Mouse (Mus musculus) adrenal gland, postnatal 4 days (tissue): Measurements from ENCODE around the gene Gm4141. TPM values are rescaled to one million over a fixed set of nuclear protein-coding genes. Genes with fewer than 3 reads are reported as not detected.
"Not testable (repeated sequence)": the region's sequence is repeated elsewhere in the genome, so short reads cannot be mapped to it uniquely, and the experiment has no call there.

Experiments
- DNase-seq, 2 experiments: peaks; one replicate each; pipeline ENCODE4 v3.0.0; 2021 to 2022; ENCODE audit warnings: low spot score in 2 of 2, mixed read lengths in 2 of 2
- long read RNA-seq, 2 experiments: library from polyadenylated mRNA; stranded (forward); transcript quantifications; one replicate each; pipeline ENCODE4 v2.0.0; 2021
- total RNA-seq, 2 experiments: library from RNA; stranded (reverse); gene quantifications; 2 replicates each; pipeline ENCODE4 v1.2.3; 2021

Gene Gm4141
- total RNA-seq, result not detected
- long read RNA-seq, experiment 1, result 0 reads
- long read RNA-seq, experiment 2, result 0 reads

GRCm38 (mm10) chr7:20576141-20576540 is at the start of gene Gm4141:
TSS of gene Gm4141 (minus strand) at chr7:20576241.
- not testable (repeated sequence) for DNase-seq

- DNase-seq, result not testable (repeated sequence)
Observed at GRCm38 (mm10) chr7:20598921-20599320, 22.9 kb upstream of the Gm4141 start, which contains the start of gene Gm4513. TSS of gene Gm4513 (minus strand) at chr7:20599021.

GRCm38 (mm10) chr7:20545657-20546056 is 30.4 kb downstream of the Gm4141 start, which contains the start of gene Gm5726:
TSS of gene Gm5726 (minus strand) at chr7:20545757.
- not testable (repeated sequence) for DNase-seq

GRCm38 (mm10) chr7:20533537-20533936 is 42.5 kb downstream of the Gm4141 start, which contains the start of gene Vmn1r104:
TSS of gene Vmn1r104 (plus strand) at chr7:20533837.
- DNase-seq, result not testable (repeated sequence)

Other genes with a start within 250 kb of the Gm4141 start
- gene Gm4133, start 242.2 kb downstream of the Gm4141 start, total RNA-seq, result not detected
- gene Gm5728, start 200.8 kb downstream of the Gm4141 start, total RNA-seq, result not detected
- not detected for gene Vmn1r100, start 158.3 kb downstream of the Gm4141 start, total RNA-seq
- not detected for gene Vmn1r101, start 133.6 kb downstream of the Gm4141 start, total RNA-seq
- gene Gm10670, start 101.3 kb downstream of the Gm4141 start, total RNA-seq, result not detected
- not detected for gene Vmn1r103, start 65.7 kb downstream of the Gm4141 start, total RNA-seq
- not detected for gene Vmn1r104, start 42.4 kb downstream of the Gm4141 start, total RNA-seq
- not detected for gene Gm5726, start 30.5 kb downstream of the Gm4141 start, total RNA-seq
- gene Gm4513, start 22.8 kb upstream of the Gm4141 start, total RNA-seq, result not detected
- not detected for gene Vmn1r107, start 92.7 kb upstream of the Gm4141 start, total RNA-seq
- gene Vmn1r111, start 127.0 kb upstream of the Gm4141 start, total RNA-seq, result not detected
- gene Gm10668, start 154.4 kb upstream of the Gm4141 start, total RNA-seq, result not detected
- gene Vmn1r112, start 194.9 kb upstream of the Gm4141 start, total RNA-seq, result not detected
- gene Vmn1r113, start 211.0 kb upstream of the Gm4141 start, total RNA-seq, result not detected
- gene Vmn1r114, start 235.9 kb upstream of the Gm4141 start, total RNA-seq, result not detected